Mouse (Mus musculus): ENCODE results near the gene Gprc5b. TPM values are rescaled to one million over a fixed set of nuclear protein-coding genes. Genes with fewer than 3 reads are reported as not detected.

Gene Gprc5b
- polyA plus RNA-seq, 1 experiment from 2014 or later, result 0.54 TPM

DNA sequence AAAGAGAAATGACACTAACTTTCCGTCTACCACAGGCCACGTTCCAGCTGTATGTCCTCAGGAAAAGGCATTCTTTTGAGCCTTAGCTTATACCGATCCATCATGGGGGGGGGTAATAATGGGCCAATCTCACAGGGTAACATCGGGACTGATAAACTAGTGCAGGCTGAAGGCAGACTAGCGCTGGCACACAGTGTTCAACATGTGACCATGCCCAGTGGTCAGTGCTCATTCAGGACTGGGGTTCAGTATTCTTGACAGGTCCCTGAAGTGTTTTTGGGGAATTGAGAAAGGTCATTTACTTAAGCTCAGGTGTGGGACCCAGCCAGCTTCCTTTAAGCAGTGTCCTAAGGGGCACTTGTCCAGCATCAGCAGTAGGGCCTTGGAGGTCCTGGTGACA is 13.2 kb downstream of the Gprc5b start:
- Histone ChIP-seq H3K27ac (ENCODE audit: low read length) (no peak overlapping the region), H3K4me2 (ENCODE audit: low read depth, low read length) (no peak overlapping the region), H3K4me1 (ENCODE audit: control insufficient read depth, low read depth, low read length) (no peaks in the 10 kb centered on the region), H3K4me3 (ENCODE audit: low read depth, low read length) (no peak overlapping the region), H3K9ac (ENCODE audit: low read depth, low read length) (no peak overlapping the region), H3K9me3 (replicated peaks; ENCODE audit: control insufficient read depth, low read length) (no peaks in the 10 kb centered on the region), H3K36me3 (ENCODE audit: control insufficient read depth, insufficient read depth) (no peaks in the 10 kb centered on the region), H3K27me3 (ENCODE audit: control insufficient read depth, insufficient read depth, low read depth, low read length) (no peaks in the 10 kb centered on the region)
- no peak for ATAC-seq (ENCODE audit: low read depth)
- WGBS (ENCODE audit: insufficient replicate concordance), result 71% methylated on average over 5 of the region's 5 CpGs

DNA sequence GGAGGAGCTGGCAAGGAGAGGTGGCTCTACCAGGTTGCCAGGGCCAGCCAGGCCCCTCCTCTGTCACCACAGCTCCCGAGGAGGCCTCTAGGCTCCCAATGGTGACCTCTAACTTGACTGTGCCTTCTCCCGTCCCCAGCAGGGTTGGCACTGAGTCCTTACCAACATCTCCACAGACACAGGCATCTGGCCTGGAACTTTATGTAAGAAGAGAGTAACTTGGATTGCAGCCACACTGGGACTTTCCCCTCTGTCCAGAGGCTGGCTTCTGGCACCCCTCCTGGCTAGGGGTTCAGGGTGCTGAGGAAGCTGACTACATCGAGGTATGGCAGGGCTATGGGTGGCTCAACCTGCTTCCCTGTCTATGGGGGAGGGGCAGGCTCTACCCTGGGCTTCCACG is 13.7 kb downstream of the Gprc5b start:
- Histone ChIP-seq H3K4me2 (ENCODE audit: low read depth, low read length) (no peak overlapping the region), H3K4me1 (ENCODE audit: control insufficient read depth, low read depth, low read length) (no peaks in the 10 kb centered on the region), H3K36me3 (ENCODE audit: control insufficient read depth, insufficient read depth) (no peaks in the 10 kb centered on the region), H3K4me3 (ENCODE audit: low read depth, low read length) (no peak overlapping the region), H3K9me3 (replicated peaks; ENCODE audit: control insufficient read depth, low read length) (no peaks in the 10 kb centered on the region), H3K27me3 (ENCODE audit: control insufficient read depth, insufficient read depth, low read depth, low read length) (no peaks in the 10 kb centered on the region), H3K9ac (ENCODE audit: low read depth, low read length) (no peak overlapping the region), H3K27ac (ENCODE audit: low read length) (no peak overlapping the region)
- 52% methylated on average over 4 of the region's 4 CpGs for WGBS (ENCODE audit: insufficient replicate concordance)
- no peak; the same call in 1 of the 2 replicates for ATAC-seq (ENCODE audit: low read depth)

DNA sequence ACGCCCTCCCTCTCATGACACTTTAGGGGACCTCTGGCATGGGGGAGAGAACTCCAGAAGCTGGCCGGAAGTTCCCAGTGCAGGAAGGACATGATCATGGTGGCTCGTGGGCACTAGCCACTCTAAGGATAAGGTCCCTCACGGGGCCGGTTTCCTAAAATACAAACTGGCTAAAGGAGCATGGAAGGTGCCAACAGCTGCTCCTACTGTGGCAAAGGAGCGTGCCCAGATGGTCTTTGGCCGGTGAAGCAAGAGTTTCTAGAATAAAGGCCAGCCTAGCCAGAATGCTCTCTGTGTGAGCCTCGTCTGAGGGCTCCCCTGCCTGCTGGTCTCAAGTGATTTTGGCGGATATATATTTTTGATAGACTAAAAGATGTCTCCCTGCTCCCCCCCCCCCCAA is 15.3 kb downstream of the Gprc5b start:
- 59% methylated on average over 9 of the region's 9 CpGs for WGBS (ENCODE audit: insufficient replicate concordance)
- Histone ChIP-seq H3K9me3 (replicated peaks; ENCODE audit: control insufficient read depth, low read length) (no peaks in the 10 kb centered on the region), H3K4me1 (ENCODE audit: control insufficient read depth, low read depth, low read length) (no peaks in the 10 kb centered on the region), H3K4me2 (ENCODE audit: low read depth, low read length) (no peak overlapping the region), H3K9ac (ENCODE audit: low read depth, low read length) (no peak overlapping the region), H3K4me3 (ENCODE audit: low read depth, low read length) (no peak overlapping the region), H3K27me3 (ENCODE audit: control insufficient read depth, insufficient read depth, low read depth, low read length) (no peaks in the 10 kb centered on the region), H3K27ac (ENCODE audit: low read length) (no peak overlapping the region), H3K36me3 (ENCODE audit: control insufficient read depth, insufficient read depth) (no peaks in the 10 kb centered on the region)
- ATAC-seq (ENCODE audit: low read depth), result no peak

DNA sequence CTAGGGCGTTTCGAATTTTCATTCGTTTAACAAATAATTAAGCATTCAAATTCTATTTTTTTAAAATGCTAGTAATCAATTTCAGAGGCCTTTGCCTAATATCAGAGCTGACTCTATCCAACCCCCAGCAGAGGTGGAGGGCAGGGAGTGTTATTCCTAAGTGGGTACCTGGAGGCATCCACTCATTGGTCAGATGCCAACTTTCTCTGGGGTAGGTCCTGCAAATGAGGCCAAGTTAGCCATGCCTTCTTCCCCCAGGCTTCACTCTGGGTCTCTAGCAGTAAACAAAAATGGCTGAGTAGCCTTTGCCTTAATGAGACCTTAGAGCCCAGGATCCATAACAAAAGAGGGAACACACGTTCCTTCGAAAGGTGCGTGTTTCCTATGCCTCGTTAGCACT is 15.9 kb downstream of the Gprc5b start:
- no peak overlapping the region for H3K4me2 ChIP-seq (ENCODE audit: low read depth, low read length)
- H3K4me3 ChIP-seq (ENCODE audit: low read depth, low read length), result no peak overlapping the region
- no peaks in the 10 kb centered on the region for H3K9me3 ChIP-seq (replicated peaks; ENCODE audit: control insufficient read depth, low read length)
- H3K4me1 ChIP-seq (ENCODE audit: control insufficient read depth, low read depth, low read length), result no peaks in the 10 kb centered on the region
- no peaks in the 10 kb centered on the region for H3K27me3 ChIP-seq (ENCODE audit: control insufficient read depth, insufficient read depth, low read depth, low read length)
- H3K9ac ChIP-seq (ENCODE audit: low read depth, low read length), result no peak overlapping the region
- WGBS (ENCODE audit: insufficient replicate concordance), result 80% methylated on average over 7 of the region's 7 CpGs
- H3K36me3 ChIP-seq (ENCODE audit: control insufficient read depth, insufficient read depth), result no peaks in the 10 kb centered on the region
- no peak for ATAC-seq (ENCODE audit: low read depth)
- no peak overlapping the region for H3K27ac ChIP-seq (ENCODE audit: low read length)

DNA sequence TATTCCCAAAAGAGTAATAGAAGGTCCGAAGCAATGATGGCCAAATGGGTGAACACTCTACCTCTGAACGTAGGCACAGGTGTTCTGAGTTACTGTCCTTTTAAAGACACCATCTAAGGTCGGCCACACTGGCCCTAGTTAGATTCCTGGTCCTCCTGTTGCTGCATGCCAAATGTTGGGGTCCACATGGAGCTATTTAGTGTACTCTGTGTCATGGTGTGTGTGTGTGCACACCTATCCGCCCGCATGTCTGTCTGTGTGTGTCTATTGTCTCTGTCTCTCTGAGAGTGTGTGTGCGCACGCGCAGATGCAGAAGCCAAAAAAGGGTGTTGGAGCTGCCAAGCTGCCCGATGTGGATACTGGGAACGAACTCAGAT is 17.9 kb downstream of the Gprc5b start:
- no peak overlapping the region for H3K4me3 ChIP-seq (ENCODE audit: low read depth, low read length)
- no peak overlapping the region for H3K9ac ChIP-seq (ENCODE audit: low read depth, low read length)
- no peaks in the 10 kb centered on the region for H3K9me3 ChIP-seq (replicated peaks; ENCODE audit: control insufficient read depth, low read length)
- no peaks in the 10 kb centered on the region for H3K27me3 ChIP-seq (ENCODE audit: control insufficient read depth, insufficient read depth, low read depth, low read length)
- ATAC-seq (ENCODE audit: low read depth), result no peak
- H3K4me1 ChIP-seq (ENCODE audit: control insufficient read depth, low read depth, low read length), result no peaks in the 10 kb centered on the region
- WGBS (ENCODE audit: insufficient replicate concordance), result 72% methylated on average over 10 of the region's 10 CpGs
- H3K27ac ChIP-seq (ENCODE audit: low read length), result no peak overlapping the region
- H3K36me3 ChIP-seq (ENCODE audit: control insufficient read depth, insufficient read depth), result no peaks in the 10 kb centered on the region
- H3K4me2 ChIP-seq (ENCODE audit: low read depth, low read length), result no peak overlapping the region

DNA sequence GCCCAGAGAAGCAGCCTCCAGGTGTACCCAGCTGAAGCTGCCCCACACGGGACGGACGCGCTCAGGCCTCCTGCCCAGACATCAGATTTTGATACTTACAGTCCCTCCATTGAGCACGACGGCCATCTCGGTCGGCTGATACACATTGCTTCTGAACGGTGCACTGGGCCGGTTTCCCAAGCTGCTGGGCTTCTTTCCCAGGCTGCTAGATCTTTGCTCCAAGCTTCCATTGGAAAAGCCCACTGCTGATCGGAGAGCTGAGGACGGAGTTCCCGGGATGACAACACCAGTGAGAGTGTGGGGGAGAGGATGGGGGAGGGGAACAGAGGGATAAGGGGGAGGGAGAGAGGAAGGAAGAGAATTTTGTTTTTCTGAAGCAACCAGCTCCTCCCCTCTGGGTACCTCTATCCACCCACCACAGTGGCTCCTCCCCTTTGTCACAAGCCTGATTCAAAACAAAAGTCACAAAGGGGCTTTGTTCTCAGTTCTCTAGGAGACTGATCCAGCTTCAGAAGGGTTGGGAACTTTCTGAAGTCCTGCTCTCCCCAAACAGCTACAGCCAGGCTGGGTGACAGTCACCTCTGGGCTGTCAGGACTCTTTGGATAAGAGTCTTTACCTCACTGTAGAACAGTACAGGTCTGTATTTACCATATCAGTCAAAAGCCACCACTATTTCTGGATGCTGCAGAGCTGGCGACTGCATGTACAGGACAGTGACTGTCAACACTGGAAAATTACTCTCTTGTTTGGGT is 18.4 kb downstream of the Gprc5b start:
- no peaks in the 10 kb centered on the region for H3K9me3 ChIP-seq (replicated peaks; ENCODE audit: control insufficient read depth, low read length)
- H3K9ac ChIP-seq (ENCODE audit: low read depth, low read length), result no peak overlapping the region
- 25% methylated on average over 14 of the region's 14 CpGs for WGBS (ENCODE audit: insufficient replicate concordance)
- no peak overlapping the region for H3K4me3 ChIP-seq (ENCODE audit: low read depth, low read length)
- H3K4me1 ChIP-seq (ENCODE audit: control insufficient read depth, low read depth, low read length), result no peaks in the 10 kb centered on the region
- no peak for ATAC-seq (ENCODE audit: low read depth)
- H3K27ac ChIP-seq (ENCODE audit: low read length), result no peak overlapping the region
- H3K4me2 ChIP-seq (ENCODE audit: low read depth, low read length), result no peak overlapping the region
- no peaks in the 10 kb centered on the region for H3K27me3 ChIP-seq (ENCODE audit: control insufficient read depth, insufficient read depth, low read depth, low read length)
- no peaks in the 10 kb centered on the region for H3K36me3 ChIP-seq (ENCODE audit: control insufficient read depth, insufficient read depth)

DNA sequence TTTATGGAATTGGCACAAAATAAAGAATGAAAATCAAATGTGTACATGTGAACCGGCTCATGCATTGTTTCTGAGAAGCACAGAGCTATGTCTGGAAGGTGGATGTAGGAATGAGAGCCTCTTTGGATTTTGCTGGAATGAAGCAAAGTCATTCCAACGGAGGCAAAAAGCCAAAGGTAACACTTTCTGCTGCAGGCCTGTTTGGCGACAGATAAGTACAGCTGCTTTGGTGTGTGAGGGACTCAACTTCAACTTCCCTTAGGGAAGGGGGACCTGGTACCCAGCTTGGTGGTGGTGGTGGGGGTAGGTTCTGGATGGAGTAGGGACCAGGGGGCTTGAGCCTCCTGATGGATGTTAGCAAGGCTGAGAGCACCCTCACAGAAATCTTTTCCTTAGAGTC is 19.2 kb downstream of the Gprc5b start:
- Histone ChIP-seq H3K9me3 (replicated peaks; ENCODE audit: control insufficient read depth, low read length) (no peaks in the 10 kb centered on the region), H3K4me3 (ENCODE audit: low read depth, low read length) (no peak overlapping the region), H3K4me1 (ENCODE audit: control insufficient read depth, low read depth, low read length) (no peaks in the 10 kb centered on the region), H3K36me3 (ENCODE audit: control insufficient read depth, insufficient read depth) (no peaks in the 10 kb centered on the region), H3K4me2 (ENCODE audit: low read depth, low read length) (no peak overlapping the region), H3K9ac (ENCODE audit: low read depth, low read length) (no peak overlapping the region), H3K27me3 (ENCODE audit: control insufficient read depth, insufficient read depth, low read depth, low read length) (no peaks in the 10 kb centered on the region), H3K27ac (ENCODE audit: low read length) (no peak overlapping the region)
- WGBS (ENCODE audit: insufficient replicate concordance), result 61% methylated on average over 3 of the region's 3 CpGs
- no peak for ATAC-seq (ENCODE audit: low read depth)

DNA sequence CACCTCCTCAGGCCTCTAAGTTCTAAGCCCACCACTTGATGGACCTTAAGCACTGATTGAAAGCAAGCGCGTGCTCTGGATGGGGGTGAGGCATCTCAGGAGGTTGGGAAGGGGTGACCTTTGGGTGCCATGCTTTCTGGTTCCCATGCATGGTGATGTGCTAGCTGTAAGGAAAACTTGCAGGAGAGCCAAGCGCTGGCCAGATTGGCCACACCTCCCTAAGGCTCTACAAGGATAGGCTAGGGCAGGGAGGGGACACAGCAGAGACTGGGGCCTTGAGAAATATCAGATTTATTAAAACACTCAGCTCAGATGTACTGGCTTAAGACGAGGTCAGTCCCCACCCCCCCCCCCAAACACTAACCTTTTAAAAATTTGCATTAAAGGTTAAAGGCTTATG is 21.6 kb downstream of the Gprc5b start:
- WGBS (ENCODE audit: insufficient replicate concordance), result 68% methylated on average over 4 of the region's 4 CpGs
- Histone ChIP-seq H3K27ac (ENCODE audit: low read length) (no peak overlapping the region), H3K27me3 (ENCODE audit: control insufficient read depth, insufficient read depth, low read depth, low read length) (no peaks in the 10 kb centered on the region), H3K36me3 (ENCODE audit: control insufficient read depth, insufficient read depth) (no peaks in the 10 kb centered on the region), H3K9me3 (replicated peaks; ENCODE audit: control insufficient read depth, low read length) (no peaks in the 10 kb centered on the region), H3K4me2 (ENCODE audit: low read depth, low read length) (no peak overlapping the region), H3K9ac (ENCODE audit: low read depth, low read length) (no peak overlapping the region), H3K4me3 (ENCODE audit: low read depth, low read length) (no peak overlapping the region), H3K4me1 (ENCODE audit: control insufficient read depth, low read depth, low read length) (no peaks in the 10 kb centered on the region)
- no peak for ATAC-seq (ENCODE audit: low read depth)

DNA sequence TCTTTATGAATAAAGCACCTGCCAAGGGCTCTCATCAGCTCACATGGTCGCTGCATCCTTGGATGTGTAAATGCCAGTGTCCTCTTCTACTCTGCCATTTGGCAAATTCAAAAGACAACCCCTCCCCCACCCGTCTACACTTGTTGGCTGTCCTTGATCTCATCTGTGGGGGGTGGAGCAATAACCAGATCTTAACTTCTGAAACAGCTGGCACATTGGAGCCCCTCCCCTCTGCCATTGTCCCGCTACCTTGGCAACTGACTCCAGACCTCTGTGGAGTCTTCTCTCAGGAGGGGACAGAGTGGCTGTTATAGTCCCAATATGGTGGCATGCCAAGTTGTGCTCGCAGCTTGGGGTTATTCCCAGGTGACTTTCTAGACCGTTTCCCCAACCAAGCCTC is 22.7 kb downstream of the Gprc5b start:
- ATAC-seq (ENCODE audit: low read depth), result no peak
- no peaks in the 10 kb centered on the region for H3K4me1 ChIP-seq (ENCODE audit: control insufficient read depth, low read depth, low read length)
- no peak overlapping the region for H3K9ac ChIP-seq (ENCODE audit: low read depth, low read length)
- no peaks in the 10 kb centered on the region for H3K27me3 ChIP-seq (ENCODE audit: control insufficient read depth, insufficient read depth, low read depth, low read length)
- no peaks in the 10 kb centered on the region for H3K36me3 ChIP-seq (ENCODE audit: control insufficient read depth, insufficient read depth)
- no peak overlapping the region for H3K4me2 ChIP-seq (ENCODE audit: low read depth, low read length)
- H3K27ac ChIP-seq (ENCODE audit: low read length), result no peak overlapping the region
- WGBS (ENCODE audit: insufficient replicate concordance), result 63% methylated on average over 5 of the region's 5 CpGs
- H3K4me3 ChIP-seq (ENCODE audit: low read depth, low read length), result no peak overlapping the region
- H3K9me3 ChIP-seq (replicated peaks; ENCODE audit: control insufficient read depth, low read length), result no peaks in the 10 kb centered on the region
